Mouse (Mus musculus) midbrain, embryonic 12.5 days (tissue): ENCODE measurements around the gene Carm1. TPM values are rescaled to one million over a fixed set of nuclear protein-coding genes. Genes with fewer than 3 reads are reported as not detected.
"Not testable (repeated sequence)": the region's sequence is repeated elsewhere in the genome, so short reads cannot be mapped to it uniquely, and the experiment has no call there.

Experiments
- ATAC-seq: fragments of 200-750 bp; cut with Nextera tagmentation; 2 replicates; pipeline ENCODE4 v1.8.0; 2017; ENCODE audit warnings: low read depth, moderate TSS enrichment, moderate library complexity; ENCODE audit not compliant: low FRiP score
- H3K27ac ChIP-seq: fragments of 300-500 bp; sonication (generic); replicated peaks from 2 replicates; pipeline ENCODE4 v1.5.1; 2016; ENCODE audit warnings: mild to moderate bottlenecking
- H3K27me3 ChIP-seq: fragments of 300-500 bp; sonication (generic); 2 replicates; pipeline ENCODE4 v1.6.1; 2016; ENCODE audit warnings: mild to moderate bottlenecking
- H3K36me3 ChIP-seq: fragments of 300-500 bp; sonication (generic); 2 replicates; pipeline ENCODE4 v1.6.1; 2016
- H3K4me1 ChIP-seq: fragments of 300-500 bp; sonication (generic); 2 replicates; pipeline ENCODE4 v1.6.1; 2016
- H3K4me2 ChIP-seq: fragments of 300-500 bp; sonication (generic); replicated peaks from 2 replicates; pipeline ENCODE4 v1.6.1; 2016; ENCODE audit warnings: mild to moderate bottlenecking, moderate library complexity
- H3K4me3 ChIP-seq: fragments of 300-500 bp; sonication (generic); 2 replicates; pipeline ENCODE4 v1.5.1; 2016; ENCODE audit warnings: mild to moderate bottlenecking
- H3K9ac ChIP-seq: fragments of 300-500 bp; sonication (generic); replicated peaks from 2 replicates; pipeline ENCODE4 v1.6.1; 2016; ENCODE audit warnings: mild to moderate bottlenecking, moderate library complexity
- H3K9me3 ChIP-seq: fragments of 300-500 bp; sonication (generic); 2 replicates; pipeline ENCODE4 v1.6.1; 2016; ENCODE audit warnings: mild to moderate bottlenecking
- WGBS: fragments of 180-500 bp; shearing (Covaris S2); methylation state at CpG from one replicate; pipeline ENCODE4 v1.1.7; 2016; 5-methylcytosine and 5-hydroxymethylcytosine counted together
- polyA plus RNA-seq: library from polyadenylated mRNA; unstranded; fragments of >200 nt; fragmentation: Nextera tagmentation; extraction: Ambion mirVana; gene quantifications from 2 replicates; pipeline ENCODE4 v1.2.1, GENCODE M21; 2016

Gene Carm1
- polyA plus RNA-seq, 1 experiment from 2014 or later: 65.6 TPM

DNA sequence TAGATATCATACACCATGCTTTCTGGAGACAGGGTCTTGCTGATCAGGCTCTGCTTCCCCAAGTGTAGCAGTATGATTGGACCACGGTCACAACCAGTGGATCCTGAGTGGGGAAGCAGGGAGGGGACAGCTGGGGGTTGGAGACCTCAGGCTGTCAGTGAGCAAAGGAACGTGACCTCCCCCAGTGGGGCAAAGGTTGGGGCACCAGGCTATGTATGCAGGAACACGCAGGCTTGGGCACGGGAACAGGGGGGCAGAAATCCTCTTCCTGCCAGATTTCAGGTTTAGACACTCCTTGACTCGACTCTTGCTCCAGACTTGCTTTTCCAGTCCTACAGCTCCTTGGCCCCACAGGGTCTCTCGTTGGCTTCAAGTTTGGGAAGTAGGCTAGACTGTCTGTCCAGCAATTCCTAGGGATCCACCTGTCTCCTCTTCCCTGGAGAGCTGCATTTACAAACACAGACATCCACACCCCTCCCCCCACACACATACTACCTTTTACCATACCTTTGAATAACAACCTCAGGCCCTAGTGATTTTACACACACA lies 28.7 kb upstream of the Carm1 start:
- H3K4me3 ChIP-seq: no peak overlapping the region
- ATAC-seq: no peak
- 91% methylated on average over 6 of the region's 6 CpGs for WGBS
- H3K27me3 ChIP-seq: no peaks in the 10 kb centered on the region
- no peaks in the 10 kb centered on the region for H3K36me3 ChIP-seq
- H3K4me1 ChIP-seq: no peaks in the 10 kb centered on the region
- H3K9me3 ChIP-seq: no peaks in the 10 kb centered on the region
- H3K9ac ChIP-seq: no peak overlapping the region
- no peak overlapping the region for H3K27ac ChIP-seq
- no peak overlapping the region for H3K4me2 ChIP-seq

DNA sequence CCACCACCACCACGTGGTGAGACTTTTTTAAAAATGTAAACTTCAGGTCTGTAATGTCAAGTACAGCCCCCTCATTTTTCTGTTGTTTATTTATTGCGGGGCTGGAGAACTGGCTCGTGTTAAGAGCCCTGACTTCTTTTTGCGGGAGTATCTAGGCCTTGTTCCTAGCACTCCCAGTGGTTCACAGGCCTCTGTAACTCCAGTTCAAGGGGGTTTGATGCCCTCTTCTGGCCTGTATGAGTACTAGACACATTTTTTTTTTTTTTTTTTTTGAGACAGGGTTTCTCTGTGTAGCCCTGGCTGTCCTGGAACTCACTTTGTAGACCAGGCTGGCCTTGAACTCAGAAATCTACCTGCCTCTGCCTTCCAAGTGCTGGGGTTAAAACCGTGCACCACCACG lies 28.0 kb upstream of the Carm1 start:
- WGBS: 80% methylated on average over 6 of the region's 6 CpGs

DNA sequence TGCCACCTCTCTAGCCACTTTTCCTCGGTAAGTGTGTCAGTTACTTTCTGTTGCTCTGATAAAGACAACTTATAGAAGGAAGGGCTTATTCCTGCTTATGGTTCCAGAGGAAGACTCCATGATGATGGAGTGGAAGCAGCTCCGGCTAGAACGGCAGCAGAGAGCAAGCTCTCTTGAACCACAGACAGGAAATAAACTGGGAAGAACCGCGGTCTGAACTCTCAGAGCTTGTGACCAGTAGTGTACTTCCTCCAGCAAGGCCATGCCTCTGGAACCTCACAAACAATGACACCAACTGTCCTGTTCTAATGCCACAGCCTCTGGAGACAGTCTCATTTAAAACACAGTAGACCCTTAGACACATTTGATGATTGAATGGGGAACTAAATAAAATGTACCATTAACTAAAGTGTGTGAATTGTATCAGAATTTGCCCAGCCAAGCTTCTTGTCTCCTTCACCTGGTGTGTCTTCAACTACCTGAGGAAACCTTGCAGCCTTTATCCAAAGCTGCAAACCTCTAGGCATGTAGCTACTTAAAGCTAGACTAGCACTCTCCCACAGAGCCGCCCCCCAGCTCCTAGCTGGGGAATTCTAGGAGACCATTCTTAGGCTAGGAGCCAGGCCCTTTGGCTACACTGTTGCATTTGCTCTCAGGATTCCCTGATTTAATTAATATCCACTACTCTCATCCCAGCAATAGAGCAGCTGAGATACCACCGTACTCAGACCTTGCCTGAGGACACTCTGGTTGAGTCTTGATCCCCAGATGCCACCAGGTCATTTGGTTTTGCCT lies 21.4 kb upstream of the Carm1 start:
- H3K4me1 ChIP-seq: no peaks in the 10 kb centered on the region
- no peak overlapping the region for H3K27ac ChIP-seq
- no peaks in the 10 kb centered on the region for H3K9me3 ChIP-seq
- no peak overlapping the region for H3K4me3 ChIP-seq
- H3K4me2 ChIP-seq: no peak overlapping the region
- 85% methylated on average over 7 of the region's 7 CpGs for WGBS
- no peak overlapping the region for H3K9ac ChIP-seq
- H3K36me3 ChIP-seq: peaks cover 11% of the 10 kb centered on the region; the same call in 1 of the 2 replicates
- no peaks in the 10 kb centered on the region for H3K27me3 ChIP-seq
- no peak for ATAC-seq

More for the DNA sequence above, 28.0 kb upstream of the Carm1 start:
- not testable (repeated sequence) for ATAC-seq, H3K9me3 ChIP-seq, H3K4me2 ChIP-seq, H3K4me1 ChIP-seq, H3K4me3 ChIP-seq, H3K36me3 ChIP-seq, H3K27ac ChIP-seq, H3K27me3 ChIP-seq, H3K9ac ChIP-seq

DNA sequence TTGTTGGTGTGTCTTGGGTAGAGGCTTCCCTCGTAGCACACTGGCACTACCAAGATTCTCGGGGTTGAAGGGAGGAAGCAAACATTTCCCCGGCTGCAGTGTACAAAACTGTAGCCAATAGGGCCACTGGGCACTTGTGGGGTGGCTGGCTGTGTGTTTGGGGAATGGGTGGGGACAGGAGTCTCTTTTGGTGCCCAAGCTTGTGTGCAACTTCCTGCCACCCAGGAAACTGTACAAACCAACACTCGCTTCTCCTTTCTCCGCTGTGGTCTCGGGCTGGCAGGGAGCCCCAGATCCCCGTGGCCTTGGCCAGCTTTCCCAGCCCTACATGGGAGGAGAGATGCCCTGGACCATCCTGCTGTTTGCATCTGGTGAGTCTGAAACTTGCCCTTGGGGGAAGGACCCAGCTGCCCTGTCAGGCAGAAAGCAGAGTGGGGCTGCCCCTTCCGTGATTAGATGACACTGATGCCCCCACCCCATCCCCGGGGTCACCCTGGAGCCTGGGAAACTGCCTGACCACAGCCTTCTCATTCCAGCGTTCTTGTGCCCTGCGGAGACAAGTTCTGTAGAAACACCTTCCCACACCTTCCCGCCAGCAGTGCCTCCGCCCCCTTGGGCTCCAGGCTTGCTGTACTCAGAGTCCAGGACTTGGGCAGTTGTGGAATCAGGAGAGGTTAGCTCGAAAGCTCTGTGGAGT lies 20.6 kb upstream of the Carm1 start, which contains the start of gene AB124611:
AB124611 (plus strand) TSS at position 240 of the 697 bp plus-strand sequence.
- no peak within 1 kb of the TSS for H3K27ac ChIP-seq

GRCm38 (mm10) chr9:21526634-21526944 lies 20.1 kb upstream of the Carm1 start:
- H3K9me3 ChIP-seq: no peaks in the 10 kb centered on the region
- H3K4me3 ChIP-seq: no peak overlapping the region
- WGBS: 75% methylated on average over 3 of the region's 3 CpGs
- no peak overlapping the region for H3K27ac ChIP-seq
- H3K9ac ChIP-seq: no peak overlapping the region
- H3K36me3 ChIP-seq: peaks cover 11% of the 10 kb centered on the region; the same call in 1 of the 2 replicates
- H3K4me1 ChIP-seq: no peaks in the 10 kb centered on the region
- ATAC-seq: no peak
- H3K4me2 ChIP-seq: no peak overlapping the region
- no peaks in the 10 kb centered on the region for H3K27me3 ChIP-seq

More for the DNA sequence above, 20.6 kb upstream of the Carm1 start, which contains the start of gene AB124611:
- H3K4me3 ChIP-seq: no peak within 1 kb of the TSS
- H3K9ac ChIP-seq: no peak within 1 kb of the TSS
- no peaks in the 10 kb centered on the region for H3K4me1 ChIP-seq
- no peaks in the 10 kb centered on the region for H3K27me3 ChIP-seq
- 72% methylated on average over 14 of the region's 14 CpGs for WGBS
- peaks cover 11% of the 10 kb centered on the region; the same call in 1 of the 2 replicates for H3K36me3 ChIP-seq
- no peaks in the 10 kb centered on the region for H3K9me3 ChIP-seq
- no peak for ATAC-seq
- no peak within 1 kb of the TSS for H3K4me2 ChIP-seq

GRCm38 (mm10) chr9:21527100-21527801 lies 19.4 kb upstream of the Carm1 start:
- H3K4me2 ChIP-seq: no peak overlapping the region
- ATAC-seq: no peak
- no peaks in the 10 kb centered on the region for H3K4me1 ChIP-seq
- no peak overlapping the region for H3K27ac ChIP-seq
- WGBS: 91% methylated on average over 2 of the region's 2 CpGs
- H3K9me3 ChIP-seq: no peaks in the 10 kb centered on the region
- H3K4me3 ChIP-seq: no peak overlapping the region
- no peak overlapping the region for H3K9ac ChIP-seq
- H3K27me3 ChIP-seq: no peaks in the 10 kb centered on the region
- peaks cover 11% of the 10 kb centered on the region; the same call in 1 of the 2 replicates for H3K36me3 ChIP-seq

- H3K4me1 ChIP-seq: no peaks in the 10 kb centered on the region
- ATAC-seq: no peak
- H3K27me3 ChIP-seq: no peaks in the 10 kb centered on the region
- H3K36me3 ChIP-seq: peaks cover 11% of the 10 kb centered on the region; the same call in 1 of the 2 replicates
- no peak overlapping the region for H3K9ac ChIP-seq
- H3K9me3 ChIP-seq: no peaks in the 10 kb centered on the region
- H3K27ac ChIP-seq: no peak overlapping the region
- no peak overlapping the region for H3K4me3 ChIP-seq
- H3K4me2 ChIP-seq: no peak overlapping the region
- 33% methylated on average over 1 of the region's 1 CpGs for WGBS
Observed at GRCm38 (mm10) chr9:21527917-21528324, 18.8 kb upstream of the Carm1 start.

GRCm38 (mm10) chr9:21536501-21536900 lies 10.2 kb upstream of the Carm1 start:
- WGBS: 99% methylated on average over 14 of the region's 14 CpGs
- Histone ChIP-seq H3K27ac (no peak overlapping the region), H3K9ac (no peak overlapping the region), H3K9me3 (no peaks in the 10 kb centered on the region), H3K36me3 (peaks cover 4% of the 10 kb centered on the region; the same call in 1 of the 2 replicates), H3K4me3 (no peak overlapping the region), H3K4me1 (no peaks in the 10 kb centered on the region), H3K27me3 (no peaks in the 10 kb centered on the region), H3K4me2 (no peak overlapping the region)
- no peak for ATAC-seq

GRCm38 (mm10) chr9:21537009-21537408 lies 9.7 kb upstream of the Carm1 start:
- Histone ChIP-seq H3K27me3 (no peaks in the 10 kb centered on the region), H3K4me2 (no peak overlapping the region), H3K9me3 (no peaks in the 10 kb centered on the region), H3K27ac (no peak overlapping the region), H3K4me3 (no peak overlapping the region), H3K36me3 (peaks cover 4% of the 10 kb centered on the region; the same call in 1 of the 2 replicates), H3K9ac (no peak overlapping the region), H3K4me1 (no peaks in the 10 kb centered on the region)
- 80% methylated on average over 4 of the region's 4 CpGs for WGBS
- no peak for ATAC-seq

DNA sequence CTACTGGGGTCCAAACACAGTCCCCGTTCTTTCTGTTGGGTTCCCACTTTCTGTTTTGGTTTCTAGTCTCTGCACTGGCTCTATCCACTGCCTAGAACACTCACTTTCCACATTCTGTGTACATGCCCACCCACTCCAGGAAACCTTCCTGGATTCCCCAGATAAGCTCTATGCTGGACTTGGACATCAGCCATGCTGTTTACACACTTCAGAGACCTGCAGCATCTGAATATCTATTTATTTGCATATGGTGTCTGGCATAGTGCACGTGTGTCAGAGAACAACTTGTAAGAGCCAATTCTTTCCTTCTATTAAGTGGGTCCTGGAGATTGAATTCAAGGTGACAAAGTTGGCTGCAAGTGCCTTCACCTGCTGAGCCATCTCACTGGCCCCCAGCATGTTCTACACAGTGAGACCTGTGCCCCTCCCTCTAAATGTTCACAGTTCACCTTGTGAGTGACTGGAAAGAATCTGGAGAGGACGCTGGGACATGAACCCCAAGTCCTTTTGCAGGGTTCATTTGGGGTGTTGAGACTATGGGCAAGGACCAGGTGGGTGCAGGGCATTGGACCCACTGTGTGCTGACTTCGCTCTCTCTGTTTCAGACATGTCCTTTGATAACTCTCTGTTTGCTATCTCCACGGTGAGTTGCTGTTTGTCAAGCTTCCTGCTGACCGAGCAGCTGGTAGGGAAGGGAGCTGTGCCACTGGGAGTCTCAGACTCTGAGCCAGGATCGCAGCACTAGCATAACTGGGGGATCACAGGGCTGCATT lies 6.5 kb upstream of the Carm1 start:
- Histone ChIP-seq H3K27me3 (no peaks in the 10 kb centered on the region), H3K4me1 (peaks cover 8% of the 10 kb centered on the region), H3K4me2 (no peak overlapping the region), H3K36me3 (peaks cover 4% of the 10 kb centered on the region; the same call in 1 of the 2 replicates), H3K27ac (no peak overlapping the region), H3K9ac (no peak overlapping the region), H3K9me3 (no peaks in the 10 kb centered on the region), H3K4me3 (no peak overlapping the region)
- 80% methylated on average over 7 of the region's 7 CpGs for WGBS
- ATAC-seq: no peak

GRCm38 (mm10) chr9:21542001-21542400 lies 4.7 kb upstream of the Carm1 start:
- ATAC-seq, H3K27ac ChIP-seq, H3K9me3 ChIP-seq: not testable (repeated sequence)

More at GRCm38 (mm10) chr9:21542001-21542400, 4.7 kb upstream of the Carm1 start:
- H3K9ac ChIP-seq, H3K27me3 ChIP-seq, H3K36me3 ChIP-seq, H3K4me2 ChIP-seq, H3K4me3 ChIP-seq: not testable (repeated sequence)
- WGBS: 83% methylated on average over 2 of the region's 2 CpGs
- peaks cover 13% of the 10 kb centered on the region for H3K4me1 ChIP-seq
